Mouse (Mus musculus) B cell, adult 62 days (primary cell): ENCODE data around the gene Gm6763. TPM values are rescaled to one million over a fixed set of nuclear protein-coding genes. Genes with fewer than 3 reads are reported as not detected.

Source experiments
- total RNA-seq: library from RNA; stranded (reverse); gene quantifications from 4 replicates; pipeline ENCODE4 v1.2.4, GENCODE M21; 2023

Gm6763 gene
- total RNA-seq, result not detected in 4 replicates

GRCm38 (mm10) chr10:104151197-104151596 lies at the start of gene Gm6763:
TSS of gene Gm6763 (plus strand) at chr10:104151497.

GRCm38 (mm10) chr10:104142687-104143086 lies 8.6 kb upstream of the Gm6763 start, which contains the start of gene Gm21293:
TSS of gene Gm21293 (plus strand) at chr10:104142987.

GRCm38 (mm10) chr10:104159706-104160105 lies 8.4 kb downstream of the Gm6763 start, which contains the start of gene Gm8764:
TSS of gene Gm8764 (plus strand) at chr10:104160006.

GRCm38 (mm10) chr10:104168215-104168614 lies 16.9 kb downstream of the Gm6763 start, which contains the start of gene Gm21304:
TSS of gene Gm21304 (plus strand) at chr10:104168515.

GRCm38 (mm10) chr10:104176724-104177123 lies 25.4 kb downstream of the Gm6763 start, which contains the start of gene Gm21312:
TSS of gene Gm21312 (plus strand) at chr10:104177024.

GRCm38 (mm10) chr10:104185233-104185632 lies 33.9 kb downstream of the Gm6763 start, which contains the start of gene Gm20765:
TSS of gene Gm20765 (plus strand) at chr10:104185533.

GRCm38 (mm10) chr10:104193742-104194141 lies 42.4 kb downstream of the Gm6763 start, which contains the start of gene Gm4340:
TSS of gene Gm4340 (plus strand) at chr10:104194042.

Other genes starting within 250 kb of the Gm6763 start
- gene Gm21293, start 8.5 kb upstream of the Gm6763 start, total RNA-seq, result not detected in 4 replicates
- not detected in 4 replicates for gene Gm8764, start 8.5 kb downstream of the Gm6763 start, total RNA-seq
- not detected in 4 replicates for gene Gm21304, start 17.0 kb downstream of the Gm6763 start, total RNA-seq
- gene Gm21312, start 25.5 kb downstream of the Gm6763 start, total RNA-seq, result not detected in 4 replicates
- gene Gm20765, start 34.0 kb downstream of the Gm6763 start, total RNA-seq, result not detected in 4 replicates
- not detected in 4 replicates for gene Gm4340, start 42.5 kb downstream of the Gm6763 start, total RNA-seq